Mouse (Mus musculus) CH12.LX (cell line): ENCODE measurements around the gene Scd2.
A peak's percentile ranks its signal among the peaks of the same experiment; 100 is the strongest.

ENCODE experiments used
- BHLHE40 ChIP-seq: IDR thresholded peaks from 2 replicates; pipeline ENCODE4 v1.6.1; 2011; ENCODE audit warnings: mild to moderate bottlenecking, low read depth, low read length, improper control_type of control experiment
- CTCF ChIP-seq, 2 experiments: IDR thresholded peaks in 1 of 2; conservative IDR thresholded peaks in 1 of 2; 2 replicates each; pipeline ENCODE4 v1.5.1; 2011 to 2012; ENCODE audit warnings: low read depth in 2 of 2, low read length in 2 of 2, improper control_type of control experiment in 1 of 2, inconsistent platforms in 1 of 2, mild to moderate bottlenecking in 1 of 2, moderate library complexity in 1 of 2
- EP300 ChIP-seq: IDR thresholded peaks from 2 replicates; pipeline ENCODE4 v1.6.1; 2011; ENCODE audit warnings: low read length, improper control_type of control experiment
- ETS1 ChIP-seq: conservative IDR thresholded peaks from 2 replicates; pipeline ENCODE4 v1.6.1; 2012; ENCODE audit warnings: low read depth, mild to moderate bottlenecking, inconsistent platforms, low read length, improper control_type of control experiment, moderate library complexity
- JUND ChIP-seq: conservative IDR thresholded peaks from 2 replicates; pipeline ENCODE4 v1.6.1; 2011; ENCODE audit warnings: low read depth, low read length, improper control_type of control experiment
- KAT2A ChIP-seq: IDR thresholded peaks from 2 replicates; pipeline ENCODE4 v1.6.1; 2012; ENCODE audit warnings: low read length, improper control_type of control experiment, inconsistent platforms; ENCODE audit not compliant: insufficient replicate concordance
- MAFK ChIP-seq: IDR thresholded peaks from 2 replicates; pipeline ENCODE4 v1.6.1; 2011; ENCODE audit warnings: low read length, improper control_type of control experiment; ENCODE audit not compliant: insufficient replicate concordance
- MAX ChIP-seq: IDR thresholded peaks from 2 replicates; pipeline ENCODE4 v1.6.1; 2011; ENCODE audit warnings: low read length, improper control_type of control experiment
- MAZ ChIP-seq: IDR thresholded peaks from 2 replicates; pipeline ENCODE4 v1.6.1; 2012; ENCODE audit warnings: low read depth, mild to moderate bottlenecking, inconsistent platforms, low read length, improper control_type of control experiment, moderate library complexity
- MXI1 ChIP-seq: IDR thresholded peaks from 2 replicates; pipeline ENCODE4 v1.6.1; 2011; ENCODE audit warnings: mild to moderate bottlenecking, low read depth, low read length, improper control_type of control experiment
- MYC ChIP-seq: IDR thresholded peaks from 2 replicates; pipeline ENCODE4 v1.6.1; 2011; ENCODE audit warnings: low read depth, mild to moderate bottlenecking, improper control_type of control experiment, low read length
- POLR2A ChIP-seq: IDR thresholded peaks from 2 replicates; pipeline ENCODE4 v1.6.1; 2011; ENCODE audit warnings: low read depth, mild to moderate bottlenecking, improper control_type of control experiment, low read length
- SIN3A ChIP-seq: IDR thresholded peaks from 2 replicates; pipeline ENCODE4 v1.6.1; 2012; ENCODE audit warnings: low read length, improper control_type of control experiment, inconsistent platforms

- TF ChIP-seq MAX (no peak), POLR2A (no peak), MAZ (no peak), MYC (no peak), EP300 (no peak), BHLHE40 (0 out of 2 replicates have a peak, but pooled peaks have one; percentile 6), CTCF (conservative IDR thresholded peaks at IDR 0.05 in 1 of 2, IDR thresholded peaks at IDR 0.05 in 1 of 2; ENCODE audit: low read depth in 2 of 2, low read length in 2 of 2) (no peak), MAFK (no peak), ETS1 (no peak), KAT2A (no peak), MXI1 (no peak), SIN3A (no peak), JUND (no peak)
Measured at GRCm38 (mm10) chr19:44351756-44352155, 58.3 kb downstream of the Scd2 start.
